Mouse (Mus musculus) adrenal gland, postnatal 14 days (tissue): ENCODE measurements around the gene Exosc5. TPM values are rescaled to one million over a fixed set of nuclear protein-coding genes. Genes with fewer than 3 reads are reported as not detected.

ENCODE experiments used
- DNase-seq: peaks from one replicate; pipeline ENCODE4 v3.0.0; 2021; ENCODE audit warnings: mixed read lengths
- total RNA-seq: library from RNA; stranded (reverse); gene quantifications from 2 replicates; pipeline ENCODE4 v1.2.3, GENCODE M21; 2021

Exosc5 gene
- total RNA-seq, 1 experiment from 2014 or later = 43.3 TPM

GRCm38 (mm10) chr7:25636373-25636772 is 22.6 kb upstream of the Exosc5 start:
- peak; percentile 29 for DNase-seq

- DNase-seq = no peak
These were observed 21.9 kb upstream of the Exosc5 start for GRCm38 (mm10) chr7:25637099-25637498.

- DNase-seq = no peak
These were observed 19.2 kb upstream of the Exosc5 start for GRCm38 (mm10) chr7:25639754-25640153.

DNA sequence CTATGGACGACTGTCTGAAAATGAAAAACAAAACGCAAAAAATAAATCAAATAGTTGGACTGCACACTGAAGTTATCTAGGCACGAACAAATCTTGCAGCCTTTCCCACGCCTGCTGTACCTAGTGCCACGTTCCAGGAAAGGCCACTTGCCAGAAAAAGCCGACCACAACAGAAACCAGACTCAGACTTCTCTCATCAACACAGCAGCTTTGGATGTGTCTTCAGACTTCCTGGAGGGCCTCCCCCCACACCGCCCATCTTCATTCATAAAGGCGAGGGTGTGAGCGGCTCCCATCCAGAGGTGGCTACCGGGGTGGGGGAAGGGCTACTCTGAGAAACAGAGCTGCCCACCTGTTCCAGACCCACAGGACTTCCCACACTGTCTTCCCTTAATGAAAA is 14.8 kb upstream of the Exosc5 start:
- DNase-seq = no peak

- DNase-seq = no peak
These were observed 14.3 kb upstream of the Exosc5 start for GRCm38 (mm10) chr7:25644631-25645030.

DNA sequence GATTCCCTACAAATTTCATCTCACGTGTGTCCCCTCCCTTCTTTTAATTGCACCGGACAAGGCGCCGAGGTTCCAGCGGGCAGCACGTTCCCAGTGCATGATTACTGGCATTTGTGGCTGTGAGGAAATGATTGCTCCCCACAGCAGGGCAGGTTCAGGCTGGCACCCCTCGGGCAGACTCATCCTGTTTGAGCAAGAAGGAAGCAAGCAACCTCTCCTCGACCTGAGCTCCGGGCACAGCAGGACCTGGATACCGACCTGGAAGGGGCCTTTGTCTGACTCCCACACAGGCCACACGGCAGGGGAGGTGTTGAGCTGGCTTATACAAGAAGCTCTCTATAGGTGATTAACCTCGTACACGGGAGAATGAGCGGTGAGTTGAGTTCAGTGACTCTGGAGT is 13.9 kb upstream of the Exosc5 start:
- no peak for DNase-seq

- DNase-seq = no peak
These were observed 11.3 kb upstream of the Exosc5 start for GRCm38 (mm10) chr7:25647574-25648123.

GRCm38 (mm10) chr7:25649839-25650238 is 9.1 kb upstream of the Exosc5 start:
- no peak for DNase-seq

DNA sequence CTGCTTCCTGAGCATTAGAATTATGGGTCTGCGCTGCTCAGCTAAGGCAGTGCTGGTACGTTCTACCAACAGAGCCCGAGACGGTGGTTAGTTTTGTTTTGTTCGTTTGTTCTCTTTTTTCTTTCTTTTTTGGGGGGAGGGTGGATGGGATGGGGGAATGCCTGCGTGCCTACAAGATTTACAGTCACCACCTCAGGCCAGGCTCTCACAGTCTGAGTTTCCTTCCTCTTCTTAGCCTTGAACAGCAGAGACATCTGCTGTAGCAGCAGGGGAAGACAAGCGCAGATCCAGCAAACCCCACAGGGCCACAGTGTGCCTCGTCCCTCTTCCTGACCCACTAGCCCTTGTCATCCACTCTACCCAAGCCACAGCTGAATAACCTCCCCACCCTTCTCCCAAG is 7.7 kb upstream of the Exosc5 start:
- DNase-seq = no peak

GRCm38 (mm10) chr7:25652244-25652759 is 6.7 kb upstream of the Exosc5 start:
- no peak for DNase-seq

DNA sequence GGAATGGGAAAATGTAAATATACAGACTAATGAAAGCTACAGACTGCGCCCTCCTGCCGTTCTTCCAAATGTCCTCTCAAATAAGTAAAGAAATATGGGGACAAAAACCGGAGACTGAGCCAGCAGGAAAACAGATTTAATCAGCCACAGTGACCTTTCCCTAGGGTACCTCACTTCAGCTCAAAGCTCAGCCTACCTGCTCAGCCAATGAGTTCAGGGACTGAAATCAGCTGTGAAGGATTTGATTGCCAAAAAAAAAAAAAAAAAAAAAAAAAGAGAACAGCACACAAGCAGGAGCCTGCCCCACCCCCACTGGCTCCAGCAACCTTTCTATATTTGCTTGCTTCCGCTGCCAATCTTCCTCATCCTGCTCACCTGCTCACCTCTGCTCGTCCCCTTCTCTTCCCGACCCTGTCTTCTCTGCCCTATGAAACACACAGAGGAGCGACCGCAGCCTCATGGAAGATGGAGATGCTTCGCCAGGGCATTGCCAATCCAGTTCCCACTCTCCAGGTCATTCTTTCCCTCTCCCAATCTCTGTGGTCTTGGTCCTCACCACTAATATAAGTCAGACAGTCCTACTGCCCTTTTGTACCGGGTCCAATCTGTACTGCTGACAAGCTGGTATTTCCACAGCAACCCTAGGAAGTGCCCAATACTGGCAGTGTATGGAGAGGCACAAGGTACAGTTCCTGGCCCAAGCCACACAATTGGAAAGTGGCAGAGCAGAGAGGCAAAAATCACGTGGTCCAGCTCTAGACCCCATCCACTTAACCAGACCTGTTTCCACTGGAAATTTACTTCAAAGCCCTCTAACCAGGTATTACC is 3.1 kb upstream of the Exosc5 start:
- peak; percentile 39 for DNase-seq

DNA sequence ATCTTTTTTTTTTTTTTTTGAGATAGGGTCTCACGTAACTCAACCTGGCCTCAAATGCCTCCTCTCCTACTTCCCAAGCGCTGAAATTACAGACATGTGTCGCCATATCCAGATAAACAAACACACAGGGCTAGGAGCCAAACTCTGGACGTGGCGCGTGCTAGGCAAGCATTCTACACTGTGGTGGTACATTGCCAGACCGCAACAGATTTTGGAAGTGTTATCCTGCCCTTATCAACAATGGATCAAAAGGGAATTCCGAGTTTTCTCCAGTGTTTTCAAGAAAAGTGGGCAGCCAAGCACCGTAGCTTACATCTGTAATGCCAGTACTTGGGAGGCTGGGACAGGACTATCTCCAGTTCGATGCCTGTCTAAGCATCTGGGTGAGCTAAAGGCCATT is 1.2 kb upstream of the Exosc5 start:
- DNase-seq = peak; percentile 45

DNA sequence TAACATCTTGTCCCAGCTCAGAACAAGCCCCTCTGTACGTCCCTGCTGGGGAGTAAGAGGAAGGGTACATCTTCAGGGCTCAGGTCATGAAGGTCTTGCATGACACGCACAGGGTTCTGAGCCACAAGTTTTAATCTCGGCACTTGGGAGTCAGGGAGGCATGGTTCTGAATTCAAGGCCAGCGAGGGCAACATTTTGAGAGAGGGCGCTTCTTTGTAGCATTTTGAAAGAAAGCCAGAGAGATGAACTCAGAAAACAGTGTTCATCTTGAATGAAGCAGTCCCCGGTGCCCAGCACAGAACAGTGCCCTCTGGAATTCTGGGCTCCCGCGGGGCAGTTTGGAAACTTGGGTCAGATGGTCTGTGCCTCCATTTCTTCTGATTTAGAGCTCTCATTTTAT is 7.4 kb downstream of the Exosc5 start:
- no peak for DNase-seq

DNA sequence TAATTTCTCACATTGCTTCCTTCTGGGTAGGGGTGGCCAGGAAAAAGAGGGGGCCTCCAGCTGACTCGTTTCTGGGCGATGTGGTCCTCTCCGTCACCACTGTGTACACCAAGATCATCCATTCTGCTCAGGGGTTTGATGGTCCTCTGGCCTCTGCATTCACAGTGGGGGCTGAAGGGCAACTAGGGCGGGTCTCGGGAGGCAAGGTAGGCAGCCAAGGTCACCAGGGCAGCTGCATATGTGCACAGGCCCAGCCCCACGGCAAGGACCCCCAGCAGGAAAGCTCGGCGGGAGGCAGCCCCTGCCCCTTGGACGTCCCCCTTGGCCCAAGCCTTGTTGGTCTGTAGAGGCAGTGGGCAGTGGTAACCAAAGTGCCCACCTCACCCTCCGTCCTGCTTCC is 10.2 kb downstream of the Exosc5 start:
- DNase-seq = no peak

GRCm38 (mm10) chr7:25669631-25670030 is 10.7 kb downstream of the Exosc5 start:
- DNase-seq = no peak

DNA sequence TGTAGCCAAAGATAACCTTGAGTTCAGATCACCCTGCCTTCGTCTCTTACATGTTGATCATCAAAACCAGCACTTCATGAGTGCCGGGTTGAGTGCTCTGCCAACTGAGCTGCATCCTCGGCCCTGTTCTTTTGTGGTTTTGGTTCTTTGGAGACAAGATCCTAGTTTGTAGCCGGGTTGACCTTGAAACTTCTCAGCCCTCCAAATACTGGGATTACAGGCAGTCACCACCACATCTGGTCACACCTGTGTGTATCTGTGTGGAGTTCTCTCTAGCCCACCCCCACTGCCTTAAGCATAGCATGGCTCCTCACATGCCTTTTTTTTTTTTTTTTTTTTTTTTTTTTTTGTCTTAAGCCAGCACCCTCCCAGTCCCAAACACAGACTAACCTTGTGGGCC is 11.1 kb downstream of the Exosc5 start:
- DNase-seq = no peak

DNA sequence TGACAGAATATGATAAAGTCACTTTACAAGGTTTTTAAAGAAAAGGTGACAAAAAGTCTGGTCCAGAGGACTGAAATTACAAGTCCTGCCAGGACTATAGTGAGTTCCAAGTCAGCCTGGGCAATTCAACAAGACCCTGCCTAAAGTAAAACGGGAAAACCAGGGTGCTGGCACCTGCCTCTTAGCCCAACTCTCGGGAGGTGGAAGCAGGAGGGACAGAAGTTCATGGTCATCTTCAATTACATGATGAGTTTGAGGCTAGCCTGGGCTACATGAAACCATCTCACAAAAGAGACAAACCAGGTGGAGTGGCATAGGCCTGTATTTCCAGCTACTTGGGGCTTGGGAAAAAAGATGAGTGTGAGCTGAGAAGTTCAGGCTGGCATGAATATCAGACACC is 12.7 kb downstream of the Exosc5 start:
- DNase-seq = no peak

DNA sequence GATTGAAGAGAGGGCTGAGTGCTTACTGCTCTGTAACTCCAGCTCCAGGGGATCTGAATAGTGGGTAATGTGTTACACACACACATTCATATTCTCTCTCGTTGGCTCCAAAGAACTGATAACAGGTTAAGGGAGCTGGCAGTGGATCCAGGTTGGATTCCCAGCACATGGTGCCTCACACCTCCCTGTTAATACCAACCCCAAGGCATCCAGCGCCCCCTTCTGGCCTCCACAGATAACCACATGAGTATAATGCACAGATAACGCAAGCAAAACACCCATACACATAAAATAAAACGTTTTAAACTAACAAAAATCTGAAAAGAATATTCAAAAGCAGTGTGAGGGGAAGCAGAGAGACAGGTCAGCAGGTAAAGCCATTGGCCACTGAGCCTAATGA is 13.5 kb downstream of the Exosc5 start:
- DNase-seq = no peak

GRCm38 (mm10) chr7:25674297-25674696 is 15.3 kb downstream of the Exosc5 start:
- no peak for DNase-seq

- DNase-seq = no peak
These were observed 15.8 kb downstream of the Exosc5 start, which contains the start of gene Tmem91 for GRCm38 (mm10) chr7:25674719-25675300. Gene Tmem91 (minus strand): TSS chr7:25675166.

DNA sequence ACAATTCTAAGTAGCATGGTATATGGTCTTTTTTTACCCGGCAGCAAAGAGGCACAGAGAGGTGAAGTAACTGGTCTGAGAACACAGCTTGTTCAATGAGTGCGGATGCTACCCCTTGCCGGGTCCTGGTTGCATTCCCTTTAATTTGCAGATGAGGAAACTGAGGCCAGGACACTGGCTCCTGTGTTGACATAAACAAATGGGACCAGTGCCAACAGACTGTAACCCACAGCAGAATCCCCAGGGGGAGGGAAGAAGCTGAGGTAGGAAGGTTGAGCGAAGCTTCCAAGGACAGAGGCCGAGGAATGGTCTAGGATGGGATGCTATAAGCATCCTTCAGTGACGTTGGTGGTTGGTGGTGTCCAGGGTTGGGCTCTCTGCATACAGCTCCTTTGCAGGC is 16.4 kb downstream of the Exosc5 start:
- DNase-seq = no peak

GRCm38 (mm10) chr7:25676085-25676781 is 17.3 kb downstream of the Exosc5 start:
- DNase-seq = peak; percentile 86

DNA sequence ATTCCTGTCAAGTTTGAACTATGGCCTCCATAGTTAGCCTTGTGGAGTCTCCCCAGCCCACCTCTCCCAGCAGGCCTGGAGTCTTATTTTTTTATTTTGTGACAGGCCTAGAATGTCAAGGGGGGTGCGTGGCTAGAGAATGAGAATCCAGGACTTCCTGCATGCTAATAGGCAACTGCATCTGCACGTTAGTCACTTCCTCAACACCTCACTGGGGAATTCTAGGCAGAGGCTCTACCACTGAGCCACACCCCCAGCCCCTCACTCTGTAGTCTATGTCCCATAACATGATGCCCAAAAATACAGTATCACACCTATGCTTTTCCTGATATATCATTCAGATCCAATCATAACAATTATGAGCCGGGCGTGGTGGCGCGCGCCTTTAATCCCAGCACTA is 18.0 kb downstream of the Exosc5 start:
- DNase-seq = no peak
